Mouse (Mus musculus) CH12.LX (cell line): Measurements from ENCODE around the gene Efcab2. TPM values are rescaled to one million over a fixed set of nuclear protein-coding genes. Genes with fewer than 3 reads are reported as not detected.

ENCODE experiments used
- DNase-seq: peaks from one replicate; pipeline ENCODE4 v3.0.0-alpha.2; 2013; ENCODE audit errors: extremely low read depth
- H3K27ac ChIP-seq: 2 replicates; pipeline ENCODE4 v1.5.1; 2012; ENCODE audit warnings: low read depth, mild to moderate bottlenecking, control low read depth, moderate library complexity; ENCODE audit not compliant: insufficient read depth
- H3K27me3 ChIP-seq: replicated peaks from 2 replicates; pipeline ENCODE3; 2012; ENCODE audit warnings: inconsistent platforms
- H3K36me3 ChIP-seq, 2 experiments: replicated peaks in 1 of 2; 2 replicates each; pipeline versions ENCODE3 to v1.6.1; 2012; ENCODE audit warnings: inconsistent platforms in 1 of 2, low read length in 1 of 2, mild to moderate bottlenecking in 1 of 2, mixed read lengths in 1 of 2, moderate library complexity in 1 of 2; ENCODE audit not compliant: control insufficient read depth in 1 of 2, insufficient read depth in 1 of 2
- H3K4me1 ChIP-seq, 2 experiments: 2 replicates each; pipeline ENCODE4 v1.6.1; 2012; ENCODE audit warnings: inconsistent platforms in 1 of 2, moderate library complexity in 1 of 2; ENCODE audit not compliant: insufficient read depth in 2 of 2, control insufficient read depth in 1 of 2
- H3K4me2 ChIP-seq: 2 replicates; pipeline ENCODE4 v1.6.1; 2012; ENCODE audit warnings: low read depth, mild to moderate bottlenecking, control low read depth; ENCODE audit not compliant: poor library complexity, insufficient read depth, severe bottlenecking
- H3K4me3 ChIP-seq, 3 experiments: fragments of 150-350 bp in 1 of 3; sonication (generic) in 1 of 3; replicated peaks in 1 of 3; 2 replicates each; pipeline versions ENCODE3 to v1.5.1; 2011 to 2012; ENCODE audit warnings: low read depth in 2 of 3, low read length in 2 of 3, mild to moderate bottlenecking in 2 of 3, moderate library complexity in 2 of 3, control low read depth in 1 of 3, improper control_type of control experiment in 1 of 3, inconsistent platforms in 1 of 3, mixed read lengths in 1 of 3; ENCODE audit not compliant: poor library complexity in 1 of 3
- H3K79me2 ChIP-seq: replicated peaks from 2 replicates; pipeline ENCODE4 v1.6.1; 2012; ENCODE audit warnings: mild to moderate bottlenecking, moderate library complexity; ENCODE audit not compliant: control insufficient read depth, poor library complexity, insufficient read depth, severe bottlenecking; ENCODE audit errors: extremely low read depth
- H3K9ac ChIP-seq: 2 replicates; pipeline ENCODE4 v1.6.1; 2012; ENCODE audit warnings: low read depth, mild to moderate bottlenecking, control low read depth, moderate library complexity; ENCODE audit not compliant: insufficient read depth
- H3K9me3 ChIP-seq: replicated peaks from 2 replicates; pipeline ENCODE3; 2012; ENCODE audit warnings: low read length, inconsistent platforms, mixed read lengths
- BHLHE40 ChIP-seq: IDR thresholded peaks from 2 replicates; pipeline ENCODE4 v1.6.1; 2011; ENCODE audit warnings: mild to moderate bottlenecking, low read depth, low read length, improper control_type of control experiment
- CHD1 ChIP-seq: IDR thresholded peaks from 2 replicates; pipeline ENCODE4 v1.6.1; 2012; ENCODE audit warnings: low read depth, low read length, improper control_type of control experiment, inconsistent platforms
- CTCF ChIP-seq, 2 experiments: IDR thresholded peaks in 1 of 2; conservative IDR thresholded peaks in 1 of 2; 2 replicates each; pipeline ENCODE4 v1.5.1; 2011 to 2012; ENCODE audit warnings: low read depth in 2 of 2, low read length in 2 of 2, improper control_type of control experiment in 1 of 2, inconsistent platforms in 1 of 2, mild to moderate bottlenecking in 1 of 2, moderate library complexity in 1 of 2
- ELF1 ChIP-seq: IDR thresholded peaks from 2 replicates; pipeline ENCODE4 v1.6.1; 2014; ENCODE audit warnings: low read depth, mild to moderate bottlenecking, inconsistent platforms, low read length, improper control_type of control experiment
- EP300 ChIP-seq: IDR thresholded peaks from 2 replicates; pipeline ENCODE4 v1.6.1; 2011; ENCODE audit warnings: low read length, improper control_type of control experiment
- ETS1 ChIP-seq: conservative IDR thresholded peaks from 2 replicates; pipeline ENCODE4 v1.6.1; 2012; ENCODE audit warnings: low read depth, mild to moderate bottlenecking, inconsistent platforms, low read length, improper control_type of control experiment, moderate library complexity
- GABPA ChIP-seq: IDR thresholded peaks from 2 replicates; pipeline ENCODE4 v1.6.1; 2012; ENCODE audit warnings: low read depth, low read length, improper control_type of control experiment, inconsistent platforms; ENCODE audit not compliant: insufficient replicate concordance
- IRF4 ChIP-seq: IDR thresholded peaks from 2 replicates; pipeline ENCODE4 v1.6.1; 2014; ENCODE audit warnings: low read depth, mild to moderate bottlenecking, inconsistent platforms, low read length, improper control_type of control experiment
- KAT2A ChIP-seq: IDR thresholded peaks from 2 replicates; pipeline ENCODE4 v1.6.1; 2012; ENCODE audit warnings: low read length, improper control_type of control experiment, inconsistent platforms; ENCODE audit not compliant: insufficient replicate concordance
- MAX ChIP-seq: IDR thresholded peaks from 2 replicates; pipeline ENCODE4 v1.6.1; 2011; ENCODE audit warnings: low read length, improper control_type of control experiment
- MEF2A ChIP-seq: IDR thresholded peaks from 2 replicates; pipeline ENCODE4 v1.6.1; 2014; ENCODE audit warnings: low read depth, mild to moderate bottlenecking, inconsistent platforms, low read length, improper control_type of control experiment, borderline replicate concordance
- MXI1 ChIP-seq: IDR thresholded peaks from 2 replicates; pipeline ENCODE4 v1.6.1; 2011; ENCODE audit warnings: mild to moderate bottlenecking, low read depth, low read length, improper control_type of control experiment
- MYC ChIP-seq: IDR thresholded peaks from 2 replicates; pipeline ENCODE4 v1.6.1; 2011; ENCODE audit warnings: low read depth, mild to moderate bottlenecking, improper control_type of control experiment, low read length
- NELFE ChIP-seq: IDR thresholded peaks from 2 replicates; pipeline ENCODE4 v1.6.1; 2011; ENCODE audit warnings: low read depth, low read length, improper control_type of control experiment
- PAX5 ChIP-seq: IDR thresholded peaks from 2 replicates; pipeline ENCODE4 v1.6.1; 2012; ENCODE audit warnings: low read length, inconsistent platforms, mixed read lengths
- POLR2A ChIP-seq: IDR thresholded peaks from 2 replicates; pipeline ENCODE4 v1.6.1; 2011; ENCODE audit warnings: low read depth, mild to moderate bottlenecking, improper control_type of control experiment, low read length
- RAD21 ChIP-seq: IDR thresholded peaks from 2 replicates; pipeline ENCODE4 v1.6.1; 2011; ENCODE audit warnings: low read depth, mild to moderate bottlenecking, low read length, improper control_type of control experiment, moderate library complexity
- RCOR1 ChIP-seq: conservative IDR thresholded peaks from 2 replicates; pipeline ENCODE4 v1.6.1; 2012; ENCODE audit warnings: low read depth, mild to moderate bottlenecking, inconsistent platforms, low read length, improper control_type of control experiment
- SIN3A ChIP-seq: IDR thresholded peaks from 2 replicates; pipeline ENCODE4 v1.6.1; 2012; ENCODE audit warnings: low read length, improper control_type of control experiment, inconsistent platforms
- SMC3 ChIP-seq: IDR thresholded peaks from 2 replicates; pipeline ENCODE4 v1.6.1; 2011; ENCODE audit warnings: low read depth, low read length, improper control_type of control experiment
- TBP ChIP-seq: conservative IDR thresholded peaks from 2 replicates; pipeline ENCODE4 v1.6.1; 2011; ENCODE audit warnings: low read depth, low read length, improper control_type of control experiment
- TCF12 ChIP-seq: IDR thresholded peaks from 2 replicates; pipeline ENCODE4 v1.6.1; 2014; ENCODE audit warnings: low read depth, mild to moderate bottlenecking, inconsistent platforms, low read length, improper control_type of control experiment
- UBTF ChIP-seq: IDR thresholded peaks from 2 replicates; pipeline ENCODE4 v1.6.1; 2012; ENCODE audit warnings: low read depth, mild to moderate bottlenecking, inconsistent platforms, low read length, improper control_type of control experiment, moderate library complexity
- USF1 ChIP-seq: IDR thresholded peaks from 2 replicates; pipeline ENCODE4 v1.6.1; 2014; ENCODE audit warnings: low read depth, mild to moderate bottlenecking, inconsistent platforms, low read length, improper control_type of control experiment
- USF2 ChIP-seq: conservative IDR thresholded peaks from 2 replicates; pipeline ENCODE4 v1.6.1; 2011; ENCODE audit warnings: low read depth, low read length, improper control_type of control experiment
- ZC3H11A ChIP-seq: IDR thresholded peaks from 2 replicates; pipeline ENCODE4 v1.6.1; 2012; ENCODE audit warnings: low read depth, mild to moderate bottlenecking, inconsistent platforms, low read length, improper control_type of control experiment
- ZMIZ1 ChIP-seq: IDR thresholded peaks from 2 replicates; pipeline ENCODE4 v1.6.1; 2012; ENCODE audit warnings: low read depth, mild to moderate bottlenecking, inconsistent platforms, low read length, improper control_type of control experiment
- ZNF384 ChIP-seq: IDR thresholded peaks from 2 replicates; pipeline ENCODE4 v1.6.1; 2012; ENCODE audit warnings: low read depth, low read length, improper control_type of control experiment, inconsistent platforms
- dilution Hi-C: fragments of 300-500 bp; cut with MboI; formaldehyde crosslinking; loops from 2 replicates; pipeline ENCODE4 v1.14.3; 2020; ENCODE audit warnings: low sequenced_read_pairs; ENCODE audit not compliant: extremely low pct_unique_long_range_greater_than_20kb, extremely low pct_ligation_motif_present
- in situ Hi-C: fragments of 300-500 bp; cut with MboI; formaldehyde crosslinking; loops from 3 replicates; pipeline ENCODE4 v1.14.3; 2019; ENCODE audit warnings: low sequenced_read_pairs, low pct_ligation_motif_present, low pct_unique_long_range_greater_than_20kb, mixed read lengths
- polyA plus RNA-seq: library from polyadenylated mRNA; unstranded; fragments of >175 nt; gene quantifications from 2 replicates; pipeline ENCODE4 v1.2.1, GENCODE M21; 2012; ENCODE audit warnings: low read depth; ENCODE audit not compliant: insufficient read length
- total RNA-seq, 2 experiments: library from RNA; depleted of rRNA; stranded (reverse); fragments of 300-350 nt in 1 of 2; fragments of >200 nt in 1 of 2; gene quantifications; 2 replicates each; pipeline ENCODE4 v1.2.3; 2012 to 2014

Efcab2 gene
- total and polyA plus RNA-seq, 3 experiments: 1.2 to 3.2 (median 1.8) TPM

DNA sequence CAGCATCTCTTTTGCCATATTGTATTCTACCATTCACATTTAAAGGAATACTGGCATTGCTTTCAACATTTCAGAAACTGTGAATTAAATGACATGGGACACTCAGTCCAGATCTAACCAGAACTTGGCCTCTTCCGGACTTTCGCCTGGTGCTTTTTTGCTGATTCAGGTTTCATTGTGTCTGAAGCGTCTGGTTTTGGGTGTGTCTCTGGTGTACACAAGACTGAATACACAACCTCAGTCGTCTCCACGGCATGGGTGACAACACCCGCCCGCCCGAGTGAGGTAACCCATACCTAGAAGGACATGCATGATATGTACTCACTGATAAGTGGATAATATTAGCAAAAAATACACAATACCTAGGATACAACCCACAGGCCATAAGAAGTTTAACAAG, 101.1 kb downstream of the Efcab2 start:
- H3K4me3 ChIP-seq: no peak overlapping the region
- DNase-seq: no peak
- H3K27ac ChIP-seq: no peak overlapping the region
- no peaks in the 10 kb centered on the region for H3K79me2 ChIP-seq
- H3K36me3 ChIP-seq: no peaks in the 10 kb centered on the region
- H3K27me3 ChIP-seq: no peaks in the 10 kb centered on the region
- no peak overlapping the region for H3K4me2 ChIP-seq
- in situ Hi-C loops (no loop called here), dilution Hi-C loops (no loop called here)
- H3K9me3 ChIP-seq: no peaks in the 10 kb centered on the region
- no peak for TF ChIP-seq RCOR1
- no peak for TF ChIP-seq ETS1
- TF ChIP-seq USF1: no peak
- TF ChIP-seq MEF2A: no peak
- no peak for TF ChIP-seq POLR2A
- no peak for TF ChIP-seq ZMIZ1
- TF ChIP-seq CHD1: no peak
- no peak for TF ChIP-seq USF2
- no peak for TF ChIP-seq MAX
- no peak for TF ChIP-seq RAD21
- TF ChIP-seq IRF4: no peak
- no peak for TF ChIP-seq EP300
- no peak for TF ChIP-seq BHLHE40
- TF ChIP-seq SIN3A: no peak
- no peak for TF ChIP-seq TCF12
- no peak for TF ChIP-seq GABPA
- no peak for TF ChIP-seq NELFE
- H3K4me1 ChIP-seq: peaks cover 0 to 3% of the 10 kb centered on the region in 2 experiments; a peak in 2 of 4 replicates
- H3K9ac ChIP-seq: no peak overlapping the region

DNA sequence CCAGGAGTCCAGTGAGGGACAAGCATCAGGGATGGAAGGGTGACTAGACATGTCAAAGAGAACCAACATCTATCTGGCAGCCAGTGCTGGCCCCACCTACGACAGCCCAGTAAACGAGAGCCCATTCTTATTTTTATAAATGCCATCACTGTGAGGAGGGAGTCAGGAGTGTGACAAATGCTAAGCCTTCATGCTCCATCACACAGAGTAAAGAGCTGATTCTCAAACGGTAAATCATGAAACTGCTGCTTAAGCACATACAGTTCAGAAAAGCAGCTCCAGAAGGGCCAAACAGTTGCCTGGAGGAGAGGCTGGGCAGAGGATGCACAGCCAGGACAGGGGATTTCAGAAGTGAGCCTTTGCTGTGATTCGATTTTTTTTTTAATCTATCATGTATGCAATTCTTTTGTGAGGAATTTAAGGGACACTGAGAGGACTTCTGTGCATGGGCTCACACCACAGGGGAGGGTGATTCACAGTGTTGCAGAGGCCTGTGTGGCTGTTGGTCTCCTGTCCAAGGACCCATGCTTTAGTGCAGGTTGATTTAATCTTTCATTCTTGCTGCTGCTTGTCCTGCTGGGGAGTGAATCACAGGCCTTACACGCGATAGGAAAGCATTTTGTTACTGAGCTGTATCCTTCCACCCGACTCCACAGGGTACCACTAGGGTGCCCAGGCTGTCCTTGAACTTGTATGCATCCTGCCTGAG, 106.6 kb downstream of the Efcab2 start:
- no peaks in the 10 kb centered on the region for H3K9me3 ChIP-seq
- dilution Hi-C loops: no loop called here
- H3K27me3 ChIP-seq: no peaks in the 10 kb centered on the region
- no peaks in the 10 kb centered on the region for H3K36me3 ChIP-seq
- no peak overlapping the region for H3K9ac ChIP-seq
- TF ChIP-seq SMC3 (no peak), ZC3H11A (no peak), UBTF (no peak), MAX (no peak), KAT2A (no peak), MXI1 (no peak), ZNF384 (no peak), USF1 (no peak), RCOR1 (no peak), NELFE (no peak), GABPA (no peak), USF2 (no peak), ELF1 (no peak), PAX5 (no peak), CTCF (conservative IDR thresholded peaks at IDR 0.05 in 1 of 2, IDR thresholded peaks at IDR 0.05 in 1 of 2; ENCODE audit: low read depth in 2 of 2, low read length in 2 of 2) (no peak), BHLHE40 (no peak), MYC (no peak), MEF2A (no peak), SIN3A (no peak), TBP (no peak)
- no peaks in the 10 kb centered on the region for H3K4me1 ChIP-seq
- no peak overlapping the region for H3K4me2 ChIP-seq
- H3K4me3 ChIP-seq: no peak overlapping the region
- no peak overlapping the region for H3K27ac ChIP-seq
- in situ Hi-C loops: no loop called here
- no peak for DNase-seq
- H3K79me2 ChIP-seq: no peaks in the 10 kb centered on the region
